Mouse (Mus musculus): ENCODE results near the gene Ube2n. TPM values are rescaled to one million over a fixed set of nuclear protein-coding genes. Genes with fewer than 3 reads are reported as not detected.

Gene Ube2n
- polyA plus RNA-seq, 1 experiment from 2014 or later: 167 TPM

GRCm38 (mm10) chr10:95563851-95564845 is 49.2 kb downstream of the Ube2n start, which contains the start of gene Nudt4:
Gene Nudt4, minus strand, starts transcription at chr10:95564146.
- Histone ChIP-seq H3K27me3 (replicated peaks; ENCODE audit: control insufficient read depth, insufficient read depth, low read length) (no peaks in the 10 kb centered on the region), H3K9ac (ENCODE audit: low read depth, low read length) (peak within 1 kb of the TSS; percentile 96), H3K9me3 (ENCODE audit: control insufficient read depth) (no peaks in the 10 kb centered on the region), H3K4me2 (replicated peaks; ENCODE audit: low read depth) (peak within 1 kb of the TSS; percentile 72), H3K27ac (ENCODE audit: low read depth, low read length) (peak within 1 kb of the TSS; percentile 94), H3K4me3 (ENCODE audit: low read depth, low read length) (peak within 1 kb of the TSS; percentile 97), H3K36me3 (ENCODE audit: control insufficient read depth, insufficient read depth) (no peaks in the 10 kb centered on the region), H3K4me1 (replicated peaks; ENCODE audit: control insufficient read depth, insufficient read depth, low read length) (no peaks in the 10 kb centered on the region)
- ATAC-seq: peak; percentile 94
- TF ChIP-seq CTCF (IDR thresholded peaks at IDR 0.05; ENCODE audit: low read depth): no peak
- WGBS: 2% methylated on average over 49 of the region's 97 CpGs

- Histone ChIP-seq H3K9me3 (ENCODE audit: control insufficient read depth) (no peaks in the 10 kb centered on the region), H3K9ac (ENCODE audit: low read depth, low read length) (no peak overlapping the region), H3K4me1 (replicated peaks; ENCODE audit: control insufficient read depth, insufficient read depth, low read length) (no peaks in the 10 kb centered on the region), H3K36me3 (ENCODE audit: control insufficient read depth, insufficient read depth) (no peaks in the 10 kb centered on the region), H3K27me3 (replicated peaks; ENCODE audit: control insufficient read depth, insufficient read depth, low read length) (no peaks in the 10 kb centered on the region), H3K4me2 (replicated peaks; ENCODE audit: low read depth) (no peak overlapping the region), H3K4me3 (ENCODE audit: low read depth, low read length) (no peak overlapping the region), H3K27ac (ENCODE audit: low read depth, low read length) (peak overlapping the region; percentile 15; the same call in 1 of the 2 replicates)
- no peak for TF ChIP-seq CTCF (IDR thresholded peaks at IDR 0.05; ENCODE audit: low read depth)
- 47% methylated on average over 14 of the region's 14 CpGs for WGBS
- ATAC-seq: no peak
Measured at GRCm38 (mm10) chr10:95565156-95565854, 50.4 kb downstream of the Ube2n start.

GRCm38 (mm10) chr10:95566786-95567185 is 51.8 kb downstream of the Ube2n start:
- H3K9me3 ChIP-seq (ENCODE audit: control insufficient read depth): no peaks in the 10 kb centered on the region
- no peak for TF ChIP-seq CTCF (IDR thresholded peaks at IDR 0.05; ENCODE audit: low read depth)
- no peak overlapping the region for H3K27ac ChIP-seq (ENCODE audit: low read depth, low read length)
- H3K4me3 ChIP-seq (ENCODE audit: low read depth, low read length): no peak overlapping the region
- WGBS: 82% methylated on average over 3 of the region's 3 CpGs
- no peak overlapping the region for H3K4me2 ChIP-seq (replicated peaks; ENCODE audit: low read depth)
- H3K36me3 ChIP-seq (ENCODE audit: control insufficient read depth, insufficient read depth): no peaks in the 10 kb centered on the region
- no peak overlapping the region for H3K9ac ChIP-seq (ENCODE audit: low read depth, low read length)
- no peak for ATAC-seq
- H3K27me3 ChIP-seq (replicated peaks; ENCODE audit: control insufficient read depth, insufficient read depth, low read length): no peaks in the 10 kb centered on the region
- no peaks in the 10 kb centered on the region for H3K4me1 ChIP-seq (replicated peaks; ENCODE audit: control insufficient read depth, insufficient read depth, low read length)

- Histone ChIP-seq H3K4me2 (replicated peaks; ENCODE audit: low read depth) (no peak overlapping the region), H3K9me3 (ENCODE audit: control insufficient read depth) (no peaks in the 10 kb centered on the region), H3K4me3 (ENCODE audit: low read depth, low read length) (no peak overlapping the region), H3K27ac (ENCODE audit: low read depth, low read length) (no peak overlapping the region), H3K27me3 (replicated peaks; ENCODE audit: control insufficient read depth, insufficient read depth, low read length) (no peaks in the 10 kb centered on the region), H3K36me3 (ENCODE audit: control insufficient read depth, insufficient read depth) (no peaks in the 10 kb centered on the region), H3K4me1 (replicated peaks; ENCODE audit: control insufficient read depth, insufficient read depth, low read length) (no peaks in the 10 kb centered on the region), H3K9ac (ENCODE audit: low read depth, low read length) (no peak overlapping the region)
- no peak for ATAC-seq
- TF ChIP-seq CTCF (IDR thresholded peaks at IDR 0.05; ENCODE audit: low read depth): no peak
- WGBS: 76% methylated on average over 5 of the region's 5 CpGs
Measured at GRCm38 (mm10) chr10:95567550-95567949, 52.6 kb downstream of the Ube2n start.

- H3K4me3 ChIP-seq (ENCODE audit: low read depth, low read length): no peak overlapping the region
Measured at GRCm38 (mm10) chr10:95568016-95568415, 53.1 kb downstream of the Ube2n start.

GRCm38 (mm10) chr10:95569441-95569840 is 54.5 kb downstream of the Ube2n start:
- Histone ChIP-seq H3K9ac (ENCODE audit: low read depth, low read length) (no peak overlapping the region), H3K4me1 (replicated peaks; ENCODE audit: control insufficient read depth, insufficient read depth, low read length) (no peaks in the 10 kb centered on the region), H3K4me2 (replicated peaks; ENCODE audit: low read depth) (no peak overlapping the region), H3K9me3 (ENCODE audit: control insufficient read depth) (no peaks in the 10 kb centered on the region), H3K27ac (ENCODE audit: low read depth, low read length) (no peak overlapping the region), H3K36me3 (ENCODE audit: control insufficient read depth, insufficient read depth) (no peaks in the 10 kb centered on the region), H3K27me3 (replicated peaks; ENCODE audit: control insufficient read depth, insufficient read depth, low read length) (no peaks in the 10 kb centered on the region), H3K4me3 (ENCODE audit: low read depth, low read length) (no peak overlapping the region)
- ATAC-seq: no peak
- WGBS: 57% methylated on average over 2 of the region's 2 CpGs
- TF ChIP-seq CTCF (IDR thresholded peaks at IDR 0.05; ENCODE audit: low read depth): no peak

More at GRCm38 (mm10) chr10:95568016-95568415, 53.1 kb downstream of the Ube2n start:
- no peak for ATAC-seq
- no peak overlapping the region for H3K9ac ChIP-seq (ENCODE audit: low read depth, low read length)
- no peak overlapping the region for H3K27ac ChIP-seq (ENCODE audit: low read depth, low read length)
- no peaks in the 10 kb centered on the region for H3K9me3 ChIP-seq (ENCODE audit: control insufficient read depth)
- WGBS: 79% methylated on average over 6 of the region's 6 CpGs
- no peaks in the 10 kb centered on the region for H3K4me1 ChIP-seq (replicated peaks; ENCODE audit: control insufficient read depth, insufficient read depth, low read length)
- no peak for TF ChIP-seq CTCF (IDR thresholded peaks at IDR 0.05; ENCODE audit: low read depth)
- no peaks in the 10 kb centered on the region for H3K36me3 ChIP-seq (ENCODE audit: control insufficient read depth, insufficient read depth)
- H3K4me2 ChIP-seq (replicated peaks; ENCODE audit: low read depth): no peak overlapping the region
- no peaks in the 10 kb centered on the region for H3K27me3 ChIP-seq (replicated peaks; ENCODE audit: control insufficient read depth, insufficient read depth, low read length)
